Mouse (Mus musculus) lung, postnatal 0 days (tissue): ENCODE measurements around the gene Arhgef28. TPM values are rescaled to one million over a fixed set of nuclear protein-coding genes. Genes with fewer than 3 reads are reported as not detected.

Experiments used
- ATAC-seq: fragments of 200-750 bp; cut with Nextera tagmentation; 2 replicates; pipeline ENCODE4 v1.8.0; 2017; ENCODE audit warnings: moderate library complexity
- DNase-seq: peaks from one replicate; pipeline ENCODE4 v3.0.0-alpha.2; 2016; ENCODE audit warnings: low spot score
- H3K27ac ChIP-seq: fragments of 300-500 bp; sonication (generic); 2 replicates; pipeline ENCODE4 v1.5.1; 2014; ENCODE audit warnings: antibody characterized with exemption, mild to moderate bottlenecking, low read length, mixed read lengths
- H3K27me3 ChIP-seq: fragments of 300-500 bp; sonication (generic); replicated peaks from 2 replicates; pipeline ENCODE4 v1.6.1; 2014; ENCODE audit warnings: low read length, mixed read lengths; ENCODE audit not compliant: insufficient read depth
- H3K36me3 ChIP-seq: fragments of 300-500 bp; sonication (generic); 2 replicates; pipeline ENCODE4 v1.6.1; 2014; ENCODE audit warnings: low read length, mixed read lengths; ENCODE audit not compliant: insufficient read depth
- H3K4me1 ChIP-seq: fragments of 300-500 bp; sonication (generic); 2 replicates; pipeline ENCODE4 v1.6.1; 2014; ENCODE audit warnings: antibody characterized with exemption, low read depth, low read length, mixed read lengths; ENCODE audit not compliant: insufficient read depth
- H3K4me2 ChIP-seq: fragments of 300-500 bp; sonication (generic); replicated peaks from 2 replicates; pipeline ENCODE4 v1.6.1; 2014; ENCODE audit warnings: low read depth, mild to moderate bottlenecking, low read length, moderate library complexity, mixed read lengths
- H3K4me3 ChIP-seq: fragments of 300-500 bp; sonication (generic); 2 replicates; pipeline ENCODE4 v1.5.1; 2014; ENCODE audit warnings: low read depth, low read length
- H3K9ac ChIP-seq: fragments of 300-500 bp; sonication (generic); replicated peaks from 2 replicates; pipeline ENCODE4 v1.6.1; 2014; ENCODE audit warnings: low read depth, mild to moderate bottlenecking
- H3K9me3 ChIP-seq: fragments of 300-500 bp; sonication (generic); 2 replicates; pipeline ENCODE4 v1.6.1; 2016; ENCODE audit warnings: low read length, mixed read lengths
- CTCF ChIP-seq: IDR thresholded peaks from 2 replicates; pipeline ENCODE4 v1.5.1; 2016; ENCODE audit warnings: antibody characterized with exemption, mild to moderate bottlenecking
- EP300 ChIP-seq: IDR thresholded peaks from 2 replicates; pipeline ENCODE4 v1.6.1; 2016; ENCODE audit warnings: antibody characterized with exemption, mild to moderate bottlenecking, control low read depth
- WGBS: fragments of 180-500 bp; shearing (Covaris S2); extraction: QIAGEN DNeasy Blood & Tissue Kit; methylation state at CpG from one replicate; pipeline ENCODE4 v1.1.7; 2014; 5-methylcytosine and 5-hydroxymethylcytosine counted together
- polyA plus RNA-seq: library from polyadenylated mRNA; unstranded; fragments of >200 nt; fragmentation: Nextera tagmentation; extraction: Ambion mirVana; gene quantifications from 2 replicates; pipeline ENCODE4 v1.2.1, GENCODE M21; 2015

Arhgef28 gene
- polyA plus RNA-seq, 1 experiment from 2014 or later: 53.0 TPM

- TF ChIP-seq EP300 (peak; percentile 91), CTCF (no peak)
- Histone ChIP-seq H3K9ac (no peak overlapping the region), H3K4me2 (no peak overlapping the region), H3K4me3 (no peak overlapping the region), H3K9me3 (no peaks in the 10 kb centered on the region), H3K27ac (no peak overlapping the region), H3K27me3 (no peaks in the 10 kb centered on the region), H3K36me3 (no peaks in the 10 kb centered on the region), H3K4me1 (no peaks in the 10 kb centered on the region; the same call in 1 of the 2 replicates)
- DNase-seq (peak; percentile 63), ATAC-seq (peak; percentile 78)
- WGBS: 54% methylated on average over 2 of the region's 2 CpGs
Measured at GRCm38 (mm10) chr13:98107621-98108020, 98.6 kb downstream of the Arhgef28 start.

- H3K4me1 ChIP-seq: no peaks in the 10 kb centered on the region
- no peaks in the 10 kb centered on the region for H3K9me3 ChIP-seq
- no peak for TF ChIP-seq EP300
- no peak for TF ChIP-seq CTCF
- DNase-seq (no peak), ATAC-seq (no peak)
- no peak overlapping the region for H3K9ac ChIP-seq
- no peaks in the 10 kb centered on the region for H3K27me3 ChIP-seq
- WGBS: 62% methylated on average over 4 of the region's 4 CpGs
- H3K36me3 ChIP-seq: no peaks in the 10 kb centered on the region
- H3K4me3 ChIP-seq: no peak overlapping the region
- no peak overlapping the region for H3K4me2 ChIP-seq
- H3K27ac ChIP-seq: no peak overlapping the region
Measured at GRCm38 (mm10) chr13:98095966-98096365, 110.3 kb downstream of the Arhgef28 start.

- H3K4me2 ChIP-seq: no peak overlapping the region
- H3K27ac ChIP-seq: no peak overlapping the region
- H3K36me3 ChIP-seq: no peaks in the 10 kb centered on the region
- no peaks in the 10 kb centered on the region for H3K27me3 ChIP-seq
- H3K9me3 ChIP-seq: no peaks in the 10 kb centered on the region
- no peaks in the 10 kb centered on the region for H3K4me1 ChIP-seq
- TF ChIP-seq EP300 (no peak), CTCF (no peak)
- H3K4me3 ChIP-seq: no peak overlapping the region
- H3K9ac ChIP-seq: no peak overlapping the region
- 65% methylated on average over 3 of the region's 3 CpGs for WGBS
- DNase-seq (no peak), ATAC-seq (no peak)
Measured at GRCm38 (mm10) chr13:98094332-98094731, 111.9 kb downstream of the Arhgef28 start.

GRCm38 (mm10) chr13:98093483-98093882, 112.8 kb downstream of the Arhgef28 start:
- H3K4me1 ChIP-seq: no peaks in the 10 kb centered on the region
- H3K4me2 ChIP-seq: no peak overlapping the region
- no peak overlapping the region for H3K9ac ChIP-seq
- WGBS: 83% methylated on average over 9 of the region's 9 CpGs
- H3K9me3 ChIP-seq: no peaks in the 10 kb centered on the region
- no peaks in the 10 kb centered on the region for H3K36me3 ChIP-seq
- no peak overlapping the region for H3K4me3 ChIP-seq
- TF ChIP-seq CTCF: no peak
- TF ChIP-seq EP300: no peak
- H3K27ac ChIP-seq: no peak overlapping the region
- no peaks in the 10 kb centered on the region for H3K27me3 ChIP-seq
- DNase-seq (no peak), ATAC-seq (no peak)

GRCm38 (mm10) chr13:98092354-98093002, 113.8 kb downstream of the Arhgef28 start:
- Histone ChIP-seq H3K9me3 (no peaks in the 10 kb centered on the region), H3K4me3 (no peak overlapping the region), H3K36me3 (no peaks in the 10 kb centered on the region), H3K27ac (no peak overlapping the region), H3K27me3 (no peaks in the 10 kb centered on the region), H3K4me1 (no peaks in the 10 kb centered on the region), H3K9ac (no peak overlapping the region), H3K4me2 (no peak overlapping the region)
- ATAC-seq (no peak), DNase-seq (no peak)
- 78% methylated on average over 12 of the region's 12 CpGs for WGBS
- TF ChIP-seq CTCF (no peak), EP300 (no peak)

GRCm38 (mm10) chr13:98079640-98080039, 126.6 kb downstream of the Arhgef28 start:
- Histone ChIP-seq H3K4me1 (peaks cover 5% of the 10 kb centered on the region; the same call in 1 of the 2 replicates), H3K4me2 (no peak overlapping the region), H3K9me3 (no peaks in the 10 kb centered on the region), H3K27me3 (no peaks in the 10 kb centered on the region), H3K36me3 (no peaks in the 10 kb centered on the region), H3K27ac (no peak overlapping the region), H3K4me3 (no peak overlapping the region), H3K9ac (no peak overlapping the region)
- TF ChIP-seq CTCF: no peak
- no peak for ATAC-seq
- peak; percentile 22 for DNase-seq
- WGBS: 71% methylated on average over 4 of the region's 4 CpGs

GRCm38 (mm10) chr13:98078251-98078650, 128.0 kb downstream of the Arhgef28 start:
- ATAC-seq (no peak), DNase-seq (no peak)
- no peak for TF ChIP-seq CTCF
- TF ChIP-seq EP300: no peak
- H3K9ac ChIP-seq: no peak overlapping the region
- H3K4me1 ChIP-seq: peaks cover 5% of the 10 kb centered on the region; the same call in 1 of the 2 replicates
- H3K27ac ChIP-seq: no peak overlapping the region
- 77% methylated on average over 5 of the region's 5 CpGs for WGBS
- H3K4me2 ChIP-seq: no peak overlapping the region
- H3K27me3 ChIP-seq: no peaks in the 10 kb centered on the region
- no peaks in the 10 kb centered on the region for H3K9me3 ChIP-seq
- no peaks in the 10 kb centered on the region for H3K36me3 ChIP-seq
- no peak overlapping the region for H3K4me3 ChIP-seq
